Mouse (Mus musculus) liver, embryonic 11.5 days (tissue): ENCODE data around the gene BC055324. TPM values are rescaled to one million over a fixed set of nuclear protein-coding genes. Genes with fewer than 3 reads are reported as not detected.

Experiments
- ATAC-seq: fragments of 200-750 bp; cut with Nextera tagmentation; replicated peaks from 2 replicates; pipeline ENCODE4 v1.8.0; 2017; ENCODE audit warnings: moderate number of reproducible peaks, mild to moderate bottlenecking, moderate TSS enrichment, moderate library complexity; ENCODE audit not compliant: low FRiP score
- DNase-seq: peaks from one replicate; pipeline ENCODE4 v3.0.0-alpha.2; 2017; ENCODE audit warnings: low spot score
- H3K27ac ChIP-seq: fragments of 300-500 bp; sonication (generic); 2 replicates; pipeline ENCODE4 v1.5.1; 2014; ENCODE audit warnings: mild to moderate bottlenecking, low read depth, low read length, control low read depth
- H3K27me3 ChIP-seq: fragments of 300-500 bp; sonication (generic); replicated peaks from 2 replicates; pipeline ENCODE4 v1.6.1; 2014; ENCODE audit warnings: low read length, mixed read lengths; ENCODE audit not compliant: control insufficient read depth, insufficient read depth
- H3K36me3 ChIP-seq: fragments of 300-500 bp; sonication (generic); 2 replicates; pipeline ENCODE4 v1.6.1; 2014; ENCODE audit warnings: mild to moderate bottlenecking, low read length, moderate library complexity, mixed read lengths; ENCODE audit not compliant: control insufficient read depth, insufficient read depth
- H3K4me1 ChIP-seq: fragments of 300-500 bp; sonication (generic); replicated peaks from 2 replicates; pipeline ENCODE4 v1.6.1; 2014; ENCODE audit warnings: low read length, mixed read lengths; ENCODE audit not compliant: control insufficient read depth, insufficient read depth
- H3K4me2 ChIP-seq: fragments of 300-500 bp; sonication (generic); 2 replicates; pipeline ENCODE4 v1.6.1; 2014; ENCODE audit warnings: mild to moderate bottlenecking, control low read depth, moderate library complexity
- H3K4me3 ChIP-seq: fragments of 300-500 bp; sonication (generic); 2 replicates; pipeline ENCODE4 v1.5.1; 2014; ENCODE audit warnings: low read depth, low read length, control low read depth
- H3K9ac ChIP-seq: fragments of 300-500 bp; sonication (generic); 2 replicates; pipeline ENCODE4 v1.6.1; 2014; ENCODE audit warnings: low read depth, low read length, control low read depth
- H3K9me3 ChIP-seq: fragments of 300-500 bp; sonication (generic); 2 replicates; pipeline ENCODE4 v1.6.1; 2016; ENCODE audit warnings: low read length, inconsistent platforms, mixed read lengths; ENCODE audit not compliant: control insufficient read depth
- WGBS: fragments of 180-500 bp; shearing (Covaris S2); extraction: QIAGEN DNeasy Blood & Tissue Kit; methylation state at CpG from one replicate; pipeline ENCODE4 v1.1.7; 2014; 5-methylcytosine and 5-hydroxymethylcytosine counted together
- polyA plus RNA-seq: library from polyadenylated mRNA; unstranded; fragments of >200 nt; fragmentation: Nextera tagmentation; extraction: Ambion mirVana; gene quantifications from 2 replicates; pipeline ENCODE4 v1.2.1, GENCODE M21; 2014

The BC055324 gene
- polyA plus RNA-seq, 1 experiment from 2014 or later: 26.0 TPM

- H3K9ac ChIP-seq: peak overlapping the region; percentile 98
- H3K27me3 ChIP-seq: no peaks in the 10 kb centered on the region
- peak overlapping the region; percentile 98 for H3K4me3 ChIP-seq
- no peaks in the 10 kb centered on the region for H3K9me3 ChIP-seq
- peak overlapping the region; percentile 74 for H3K27ac ChIP-seq
- peaks cover 5% of the 10 kb centered on the region for H3K36me3 ChIP-seq
- H3K4me2 ChIP-seq: peak overlapping the region; percentile 81
- ATAC-seq: peak; percentile 88
- peak; percentile 89 for DNase-seq
- under 1% methylated on average over 71 of the region's 77 CpGs for WGBS
- peaks cover 14% of the 10 kb centered on the region for H3K4me1 ChIP-seq
Observed at GRCm38 (mm10) chr1:163929636-163930457, 64.7 kb downstream of the BC055324 start.

- 70% methylated on average over 7 of the region's 7 CpGs for WGBS
Observed at GRCm38 (mm10) chr1:163928846-163929245, 65.8 kb downstream of the BC055324 start, which contains the start of gene Scyl3. Scyl3 (plus strand) TSS chr1:163929100.

GRCm38 (mm10) chr1:163924093-163924492 is 70.5 kb downstream of the BC055324 start:
- Histone ChIP-seq H3K4me1 (no peaks in the 10 kb centered on the region; the same call in 1 of the 2 replicates), H3K36me3 (no peaks in the 10 kb centered on the region), H3K27ac (no peak overlapping the region), H3K4me3 (no peak overlapping the region), H3K4me2 (no peak overlapping the region), H3K9ac (no peak overlapping the region), H3K27me3 (no peaks in the 10 kb centered on the region), H3K9me3 (no peaks in the 10 kb centered on the region)
- DNase-seq (no peak), ATAC-seq (no peak)
- 79% methylated on average over 8 of the region's 8 CpGs for WGBS

More at GRCm38 (mm10) chr1:163928846-163929245, 65.8 kb downstream of the BC055324 start, which contains the start of gene Scyl3:
- Histone ChIP-seq H3K27me3 (no peaks in the 10 kb centered on the region), H3K9ac (peak within 1 kb of the TSS; percentile 98), H3K27ac (peak within 1 kb of the TSS; percentile 74), H3K9me3 (no peaks in the 10 kb centered on the region), H3K4me2 (peak within 1 kb of the TSS; percentile 81), H3K36me3 (peaks cover under 1% of the 10 kb centered on the region; the same call in 1 of the 2 replicates), H3K4me3 (peak within 1 kb of the TSS; percentile 98), H3K4me1 (peaks cover 14% of the 10 kb centered on the region)
- ATAC-seq (no peak), DNase-seq (no peak)

GRCm38 (mm10) chr1:163917349-163918160 is 77.0 kb downstream of the BC055324 start:
- WGBS: 88% methylated on average over 5 of the region's 5 CpGs
- no peak overlapping the region for H3K27ac ChIP-seq
- H3K27me3 ChIP-seq: no peaks in the 10 kb centered on the region
- H3K4me1 ChIP-seq: no peaks in the 10 kb centered on the region
- no peaks in the 10 kb centered on the region for H3K36me3 ChIP-seq
- no peak overlapping the region for H3K4me2 ChIP-seq
- ATAC-seq (no peak), DNase-seq (no peak)
- H3K9me3 ChIP-seq: no peaks in the 10 kb centered on the region
- no peak overlapping the region for H3K9ac ChIP-seq
- no peak overlapping the region for H3K4me3 ChIP-seq

- Histone ChIP-seq H3K4me1 (no peaks in the 10 kb centered on the region), H3K27me3 (no peaks in the 10 kb centered on the region), H3K4me3 (no peak overlapping the region), H3K4me2 (no peak overlapping the region), H3K27ac (no peak overlapping the region), H3K9ac (no peak overlapping the region), H3K36me3 (no peaks in the 10 kb centered on the region), H3K9me3 (no peaks in the 10 kb centered on the region)
- ATAC-seq (no peak), DNase-seq (no peak)
- WGBS: 89% methylated on average over 11 of the region's 11 CpGs
Observed at GRCm38 (mm10) chr1:163911981-163912380, 82.6 kb downstream of the BC055324 start.

- H3K27ac ChIP-seq: no peak overlapping the region
- no peaks in the 10 kb centered on the region for H3K4me1 ChIP-seq
- no peaks in the 10 kb centered on the region for H3K36me3 ChIP-seq
- no peak overlapping the region for H3K4me2 ChIP-seq
- DNase-seq (no peak), ATAC-seq (no peak)
- H3K4me3 ChIP-seq: no peak overlapping the region
- WGBS: 90% methylated on average over 9 of the region's 9 CpGs
- H3K9ac ChIP-seq: no peak overlapping the region
- no peaks in the 10 kb centered on the region for H3K27me3 ChIP-seq
- no peaks in the 10 kb centered on the region for H3K9me3 ChIP-seq
Observed at GRCm38 (mm10) chr1:163910785-163911184, 83.8 kb downstream of the BC055324 start.

GRCm38 (mm10) chr1:163910343-163910742 is 84.3 kb downstream of the BC055324 start:
- no peak for DNase-seq
- H3K4me1 ChIP-seq: no peaks in the 10 kb centered on the region
- 2% methylated on average over 2 of the region's 2 CpGs for WGBS

GRCm38 (mm10) chr1:163908389-163908788 is 86.2 kb downstream of the BC055324 start:
- no peak for DNase-seq
- Histone ChIP-seq H3K36me3 (no peaks in the 10 kb centered on the region), H3K4me1 (no peaks in the 10 kb centered on the region), H3K9me3 (no peaks in the 10 kb centered on the region), H3K4me3 (no peak overlapping the region), H3K27ac (no peak overlapping the region), H3K9ac (no peak overlapping the region), H3K4me2 (no peak overlapping the region), H3K27me3 (no peaks in the 10 kb centered on the region)
- 43% methylated on average over 11 of the region's 11 CpGs for WGBS
- ATAC-seq: no peak

More at GRCm38 (mm10) chr1:163910343-163910742, 84.3 kb downstream of the BC055324 start:
- ATAC-seq: 0 out of 2 replicates have a peak, but pooled peaks have one; percentile 54
- Histone ChIP-seq H3K9ac (no peak overlapping the region), H3K9me3 (no peaks in the 10 kb centered on the region), H3K27ac (no peak overlapping the region), H3K36me3 (no peaks in the 10 kb centered on the region), H3K27me3 (no peaks in the 10 kb centered on the region), H3K4me3 (no peak overlapping the region), H3K4me2 (no peak overlapping the region)
